Mouse (Mus musculus) lung, adult 2 months (tissue): ENCODE results near the gene Srrm1.

ENCODE experiments used
- CTCF ChIP-seq: fragments of 200-500 bp; IDR thresholded peaks from 2 replicates; pipeline ENCODE4 v1.5.1; 2011; ENCODE audit warnings: mild to moderate bottlenecking, low read length, control low read depth; ENCODE audit not compliant: insufficient read depth
- POLR2A ChIP-seq: fragments of 200-500 bp; IDR thresholded peaks from 2 replicates; pipeline ENCODE4 v1.6.1; 2011; ENCODE audit warnings: low read depth, mild to moderate bottlenecking, control low read depth, low read length, borderline replicate concordance; ENCODE audit errors: extremely low read depth

GRCm38 (mm10) chr4:135309726-135310125, 43.4 kb downstream of the Srrm1 start:
- TF ChIP-seq POLR2A: no peak
- no peak for TF ChIP-seq CTCF
